Mouse (Mus musculus): ENCODE measurements around the gene Lrig1. TPM values are rescaled to one million over a fixed set of nuclear protein-coding genes. Genes with fewer than 3 reads are reported as not detected.

Lrig1 gene
- polyA plus RNA-seq, 1 experiment from 2014 or later = 7.7 TPM

Small RNA genes within 50 kb of the gene (microRNA-seq; reads per million reads assigned to microRNA genes)
- gene Mir7041 = not detected

Other genes with a start within 250 kb of the Lrig1 start
- gene Slc25a26, start 199.8 kb downstream of the Lrig1 start, polyA plus RNA-seq (2015; fragmentation: Nextera tagmentation; extraction: Ambion mirVana) = 13.4 and 15.3 TPM in 2 replicates

Data from heart, embryonic 16.5 days (tissue).